Mouse (Mus musculus): ENCODE measurements around the gene Thbs2.

Gene Thbs2

DNA sequence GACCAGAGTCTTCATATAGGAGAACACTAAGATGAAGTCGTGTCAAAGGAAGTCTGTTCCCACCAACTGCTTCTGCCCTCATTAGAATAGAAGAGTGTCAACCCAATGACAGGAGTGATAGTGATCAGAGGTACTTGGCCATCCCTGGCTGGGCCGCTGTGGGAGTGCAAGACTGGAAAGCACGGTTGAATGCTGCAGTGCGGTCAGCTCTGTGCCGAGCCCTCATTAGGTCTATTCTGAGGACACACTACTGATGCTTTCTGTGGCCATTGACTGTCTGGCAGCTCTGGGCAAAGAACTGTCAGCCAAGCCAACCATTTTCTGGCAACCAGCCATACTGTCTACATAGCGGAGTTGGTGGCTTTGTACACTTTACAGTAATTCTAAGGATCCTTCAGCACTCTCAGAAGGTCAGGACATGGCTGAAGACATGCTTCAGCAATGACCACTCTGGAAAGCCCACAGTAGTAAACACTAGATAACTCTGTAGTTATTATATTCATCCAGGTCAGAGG is 2.3 kb upstream of the Thbs2 start:
- no peak for DNase-seq (ENCODE audit: low read depth, low spot score)

DNA sequence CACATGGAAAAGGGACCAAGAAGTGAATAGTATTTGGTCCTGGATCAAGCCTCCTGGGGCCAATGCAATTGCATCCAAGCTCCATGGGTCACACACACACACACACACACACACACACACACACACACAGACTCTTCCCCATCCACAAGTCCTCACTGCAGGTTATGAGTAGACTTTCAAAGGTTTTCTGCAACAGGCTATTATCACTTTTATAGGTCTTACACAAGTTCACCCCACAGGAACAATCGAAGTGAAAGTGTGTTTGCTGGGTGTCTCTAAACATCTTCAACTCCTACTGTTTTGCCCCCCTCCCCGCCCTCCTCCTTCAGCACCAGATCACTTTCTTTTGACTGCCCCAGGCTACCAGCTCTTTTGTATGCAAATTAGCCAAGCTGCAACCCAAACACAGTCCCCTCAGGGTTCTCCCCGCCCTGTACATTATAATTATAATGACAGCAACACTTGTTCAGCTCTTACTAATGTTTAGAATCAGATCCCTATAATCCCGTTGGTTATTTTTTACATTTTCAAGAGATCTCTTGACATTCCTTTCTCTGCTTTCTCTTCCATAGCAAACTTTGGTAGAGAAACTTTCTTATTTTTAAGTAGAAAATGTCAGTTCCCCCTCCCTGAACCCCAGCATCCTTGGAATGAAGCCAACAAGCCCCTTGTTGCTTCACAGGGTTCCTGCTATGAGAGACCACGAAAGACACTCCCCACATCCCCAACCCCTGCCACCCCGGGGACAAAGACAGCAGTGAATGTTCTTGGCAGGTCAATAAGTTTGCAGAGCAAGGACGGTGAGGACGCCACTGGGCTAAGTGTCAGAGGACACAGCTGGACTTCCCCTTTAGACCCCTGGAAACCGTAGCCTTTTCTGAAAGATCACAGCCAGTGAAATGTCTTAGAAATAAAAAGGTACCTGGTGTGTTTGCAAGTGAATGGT is 714 bp downstream of the Thbs2 start:
- no peak for DNase-seq (ENCODE audit: low read depth, low spot score)

DNA sequence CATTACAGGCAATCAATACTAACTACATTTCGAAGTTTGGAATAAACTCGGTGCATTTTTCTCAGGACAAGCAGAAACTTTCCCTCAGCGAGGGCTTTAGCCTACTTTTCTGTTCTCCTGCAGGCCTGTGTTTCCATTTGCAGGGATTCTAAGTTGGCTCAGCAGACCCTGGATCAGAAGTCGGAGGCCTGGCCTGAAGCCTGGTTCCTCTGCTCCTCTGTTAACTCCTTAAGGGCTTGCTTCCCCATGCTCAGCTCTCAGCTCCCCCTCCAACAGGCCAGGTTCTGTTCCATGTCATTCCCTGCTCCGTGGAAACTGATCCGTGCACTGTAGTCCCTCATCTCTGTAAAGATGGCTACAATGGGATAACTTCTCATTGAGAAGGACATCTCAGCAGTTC is 2.1 kb downstream of the Thbs2 start:
- DNase-seq (ENCODE audit: low read depth, low spot score), result no peak

DNA sequence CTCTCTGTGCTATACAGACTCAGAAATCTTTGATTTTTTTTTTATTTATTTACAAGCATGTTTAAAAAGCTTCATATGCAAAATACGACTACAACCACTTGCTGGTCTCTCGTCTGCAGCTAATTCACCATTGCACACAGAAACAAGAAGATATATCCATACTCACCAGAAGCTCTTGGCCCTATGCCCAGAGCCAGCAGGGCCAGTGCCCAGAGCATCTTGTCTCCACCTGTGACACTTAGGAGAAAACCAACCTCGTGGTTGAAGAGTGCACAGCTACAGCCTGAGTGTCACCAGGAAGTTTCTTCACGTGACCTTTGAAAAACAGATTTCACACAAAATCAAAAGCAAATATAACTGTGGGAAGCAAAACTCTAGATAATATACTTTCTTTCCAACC is 2.8 kb downstream of the Thbs2 start:
- DNase-seq (ENCODE audit: low read depth, low spot score), result no peak

DNA sequence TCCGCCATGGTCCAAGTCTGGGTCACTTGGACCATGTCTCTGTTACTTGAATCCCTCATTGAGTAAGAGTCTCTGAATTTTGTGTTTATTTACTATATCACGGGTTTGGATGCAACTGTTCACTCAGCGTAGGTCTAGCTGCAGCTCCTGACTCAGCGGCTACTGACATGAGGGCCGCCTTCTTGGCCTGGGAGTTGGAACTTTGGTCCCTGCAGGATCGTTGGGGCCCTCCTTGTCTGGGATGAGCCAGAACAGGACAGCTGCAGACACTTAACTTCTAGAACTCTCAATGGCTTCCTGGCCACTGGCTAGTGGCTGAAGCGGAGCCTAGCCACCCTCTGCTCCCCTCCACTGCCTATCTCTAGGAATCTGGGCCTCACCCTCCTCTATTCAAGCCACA is 11.2 kb downstream of the Thbs2 start:
- peak; percentile 64 for DNase-seq (ENCODE audit: low read depth, low spot score)

DNA sequence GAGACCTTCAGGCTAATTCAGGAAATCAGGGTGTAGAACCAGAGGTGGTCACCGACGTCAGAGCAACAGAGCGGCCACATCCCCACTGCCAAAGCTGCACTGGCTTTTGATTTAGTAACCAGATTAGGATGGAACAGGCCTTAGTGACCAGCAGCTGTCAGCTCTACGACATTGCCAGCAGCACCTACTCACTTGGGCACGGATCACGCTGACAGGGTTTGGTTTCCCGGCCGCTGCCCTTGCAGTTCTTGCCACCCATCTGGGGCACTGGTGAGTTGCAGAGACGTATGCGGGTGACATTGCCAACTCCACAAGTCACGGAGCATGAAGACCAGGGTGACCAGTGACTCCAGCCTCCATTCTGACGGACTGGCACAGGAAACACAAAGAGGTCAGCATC is 13.0 kb downstream of the Thbs2 start:
- peak; percentile 81 for DNase-seq (ENCODE audit: low read depth, low spot score)

DNA sequence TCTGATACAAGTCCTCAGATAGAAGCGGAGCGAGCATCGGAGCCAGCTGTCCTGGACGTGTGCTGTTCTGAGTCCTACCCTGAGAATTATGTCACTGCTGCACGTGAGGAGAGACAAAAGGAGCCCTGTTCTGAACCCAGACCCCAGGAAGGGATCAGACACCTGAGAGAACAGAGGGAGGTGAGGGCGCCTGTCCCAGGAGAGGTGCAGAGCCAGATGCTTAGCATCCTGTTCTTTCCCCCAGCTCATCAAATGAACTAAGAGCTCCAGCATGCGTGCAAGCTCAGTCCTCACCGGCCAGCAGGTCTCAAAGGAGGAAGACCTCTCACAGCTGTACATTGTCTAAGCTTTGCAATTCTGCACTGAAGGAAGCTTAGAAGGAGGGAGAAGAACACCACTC is 16.8 kb downstream of the Thbs2 start:
- DNase-seq (ENCODE audit: low read depth, low spot score), result no peak

DNA sequence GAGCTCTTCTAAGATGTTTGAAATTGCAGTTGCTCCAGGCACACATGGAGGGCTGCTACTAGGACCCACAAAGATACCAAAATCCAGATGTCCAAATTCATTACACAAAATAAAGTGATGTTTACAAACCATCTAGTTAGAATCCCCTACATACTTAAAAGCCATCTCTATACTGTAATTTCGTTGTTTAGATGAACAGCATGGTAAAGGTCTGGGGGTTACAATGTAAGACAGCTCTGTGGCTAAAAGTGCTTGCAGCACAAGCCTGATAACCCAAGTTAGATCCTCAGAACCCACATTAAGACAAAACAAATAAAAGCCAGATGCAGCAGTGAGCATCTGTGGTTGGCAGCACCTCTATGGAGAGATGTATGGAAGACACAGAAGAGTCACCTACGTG is 18.5 kb downstream of the Thbs2 start:
- no peak for DNase-seq (ENCODE audit: low read depth, low spot score)

DNA sequence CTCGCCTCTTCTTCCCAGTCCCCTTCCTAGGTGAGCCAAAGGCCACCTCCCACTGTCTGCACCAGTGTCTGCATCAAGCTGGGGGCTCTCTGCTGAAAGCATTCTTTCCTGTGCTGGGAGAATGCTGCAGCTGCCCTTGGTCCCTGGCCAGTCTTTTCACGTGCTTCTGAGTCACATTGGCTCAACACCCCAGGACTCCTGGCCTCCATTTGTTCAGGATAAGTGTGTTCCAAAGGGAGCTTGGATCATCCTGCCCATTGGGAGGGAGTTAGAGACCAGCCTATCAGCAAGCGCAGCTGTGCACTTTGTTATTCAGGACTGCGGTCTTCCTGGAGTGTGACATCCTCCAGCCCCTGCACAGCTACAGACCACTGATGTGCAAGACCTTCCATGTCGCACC is 21.6 kb downstream of the Thbs2 start:
- peak; percentile 80 for DNase-seq (ENCODE audit: low read depth, low spot score)

DNA sequence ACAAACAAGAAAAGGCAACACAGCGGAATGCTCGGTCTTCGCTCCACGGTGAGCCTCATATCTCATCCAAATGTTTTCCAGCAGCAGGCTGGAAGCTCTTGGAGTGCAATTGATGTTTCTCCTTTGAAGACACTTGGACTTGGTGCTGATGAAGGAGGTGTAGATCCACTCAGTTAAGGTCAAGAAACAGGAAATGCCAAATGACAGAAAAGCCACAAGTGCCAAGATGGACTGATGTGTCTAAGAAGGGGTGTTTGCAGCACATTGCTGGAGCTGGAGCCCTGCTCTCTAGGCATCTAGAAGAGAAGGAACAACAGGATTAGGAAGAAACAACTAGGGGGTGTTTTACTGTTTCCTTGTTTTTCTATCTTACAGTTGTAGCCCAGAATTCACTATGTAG is 26.8 kb downstream of the Thbs2 start:
- DNase-seq (ENCODE audit: low read depth, low spot score), result no peak

DNA sequence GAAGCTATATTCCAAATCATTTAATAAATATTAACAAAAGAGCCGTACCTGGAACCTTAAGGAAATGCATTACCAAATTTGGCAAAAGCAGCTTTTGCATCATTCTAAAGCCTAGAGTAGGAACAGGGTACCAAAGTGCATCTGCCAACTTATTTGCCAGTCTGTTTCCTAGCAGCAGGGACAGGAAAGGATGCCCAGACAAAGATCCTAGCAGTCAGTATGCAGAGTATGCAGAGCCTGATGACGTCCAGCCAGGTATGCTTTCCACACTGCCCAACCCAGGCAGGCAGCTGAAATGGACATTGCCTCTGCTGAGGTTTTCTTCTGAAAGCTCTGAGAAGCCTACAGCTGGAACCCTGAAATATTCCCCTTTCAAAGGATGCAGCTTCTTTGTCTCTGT is 27.6 kb downstream of the Thbs2 start:
- no peak for DNase-seq (ENCODE audit: low read depth, low spot score)

DNA sequence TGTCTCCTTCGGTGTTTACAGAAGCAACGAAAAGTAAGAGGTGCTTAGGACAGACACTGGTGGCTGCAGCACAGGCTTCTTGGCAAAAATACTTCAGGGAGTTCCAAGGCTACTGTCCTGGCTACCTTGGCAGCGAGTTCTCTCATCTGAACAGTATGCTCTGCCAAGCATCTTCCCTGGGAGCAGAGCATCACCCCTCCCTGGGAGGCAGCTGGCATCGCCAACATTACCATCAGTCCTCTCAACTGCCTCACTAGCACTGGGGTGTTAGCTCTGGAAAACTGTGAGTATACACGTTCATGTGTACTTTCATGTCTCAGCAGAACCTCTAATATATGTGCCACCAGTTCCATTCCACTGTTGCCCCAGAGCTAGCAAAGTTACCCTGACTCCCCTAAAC is 30.7 kb downstream of the Thbs2 start:
- DNase-seq (ENCODE audit: low read depth, low spot score), result no peak

DNA sequence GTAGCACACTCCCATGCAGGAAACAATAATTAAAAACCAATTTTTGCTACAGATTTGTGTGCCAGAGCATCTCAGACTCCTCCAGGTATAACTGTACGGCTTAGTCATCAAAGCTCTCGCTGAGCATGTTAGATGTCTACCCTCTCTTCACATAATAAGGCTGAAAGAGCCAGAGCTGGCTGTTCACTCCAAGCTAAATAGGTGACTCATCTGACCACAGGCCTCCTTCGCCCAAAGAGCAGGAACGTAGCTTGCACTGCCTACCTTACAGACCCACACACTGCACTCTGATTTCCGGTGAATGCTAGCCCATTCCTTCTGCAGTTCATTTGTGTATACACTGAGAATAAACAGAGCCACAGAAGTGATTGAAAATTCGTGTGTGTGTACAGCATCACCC is 31.6 kb downstream of the Thbs2 start:
- DNase-seq (ENCODE audit: low read depth, low spot score), result no peak

DNA sequence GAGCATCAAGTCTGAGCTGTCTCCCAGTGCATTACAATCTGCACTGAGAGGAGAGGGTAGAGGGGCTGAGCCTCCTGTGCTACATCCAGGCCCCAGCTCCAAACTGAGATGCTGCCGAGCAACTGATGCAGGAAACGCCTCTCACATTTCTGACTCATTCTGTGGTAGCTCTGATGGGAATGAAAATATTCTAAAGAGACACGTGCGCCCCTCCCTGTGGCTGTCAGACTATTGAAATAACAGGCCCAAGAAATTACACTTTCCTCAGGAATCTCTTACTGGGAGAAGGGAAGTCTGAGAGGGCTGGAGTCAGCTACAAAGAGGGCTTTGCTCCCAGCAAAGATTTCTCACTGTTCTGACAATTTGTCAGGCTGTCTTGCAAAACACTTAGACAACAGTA is 34.3 kb downstream of the Thbs2 start:
- no peak for DNase-seq (ENCODE audit: low read depth, low spot score)

DNA sequence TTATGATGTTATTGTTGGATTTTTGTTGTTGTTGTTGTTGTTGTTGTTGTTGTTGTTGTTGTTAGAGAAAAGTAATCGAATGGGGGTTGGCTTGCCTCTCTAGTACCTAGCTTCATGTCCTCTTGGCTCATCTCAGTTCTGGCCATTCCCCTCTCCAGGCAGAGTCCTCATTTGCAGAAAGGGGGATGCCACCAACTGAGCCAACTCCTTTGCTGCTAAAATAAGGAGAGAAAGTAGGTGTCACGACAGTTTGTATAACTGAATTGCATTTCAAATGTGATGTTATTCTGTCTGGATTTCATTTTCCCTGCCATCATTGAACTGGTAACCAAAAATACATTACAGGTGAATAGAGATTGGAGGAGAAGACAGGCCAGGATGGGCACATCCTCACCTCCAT is 35.9 kb downstream of the Thbs2 start:
- no peak for DNase-seq (ENCODE audit: low read depth, low spot score)

DNA sequence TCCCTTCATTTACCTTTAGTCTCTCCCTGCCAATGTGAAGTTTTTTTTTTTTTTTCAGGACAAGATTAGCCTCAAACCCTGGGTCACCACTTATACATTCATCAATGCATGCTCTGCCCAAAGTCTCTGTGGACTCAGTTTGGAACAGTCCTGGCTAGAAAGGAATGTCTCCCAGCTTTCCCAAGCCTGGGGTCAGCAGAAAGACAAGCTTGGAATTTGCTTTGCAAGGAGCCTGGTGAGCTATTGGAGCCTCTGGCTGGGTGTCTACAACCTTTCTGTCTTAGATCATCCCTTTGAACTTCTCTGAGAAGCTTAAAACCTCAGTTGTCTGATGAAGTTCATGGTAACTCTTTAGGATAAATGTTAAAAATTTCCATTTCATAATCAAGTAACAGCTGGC is 36.9 kb downstream of the Thbs2 start:
- DNase-seq (ENCODE audit: low read depth, low spot score), result no peak

DNA sequence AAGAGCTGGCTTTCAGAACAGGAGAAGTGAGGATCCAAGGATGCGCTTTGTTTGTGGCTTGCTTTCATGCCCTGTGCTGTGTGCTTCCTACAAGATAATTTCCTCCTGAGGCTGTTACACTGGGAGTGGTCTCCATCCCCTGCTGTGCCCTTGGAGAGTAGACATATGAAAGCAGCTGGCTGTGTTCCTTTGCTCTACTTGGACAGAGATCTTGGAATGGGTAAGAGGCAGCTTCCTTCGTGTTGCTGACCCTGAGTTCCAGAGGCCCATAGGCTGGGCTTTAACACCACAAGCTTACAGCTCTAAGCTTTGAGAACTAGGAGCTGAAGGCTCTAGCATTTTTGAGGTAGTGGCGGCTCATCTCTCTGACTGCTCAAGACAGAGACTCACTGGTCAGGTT is 39.1 kb downstream of the Thbs2 start:
- no peak for DNase-seq (ENCODE audit: low read depth, low spot score)

DNA sequence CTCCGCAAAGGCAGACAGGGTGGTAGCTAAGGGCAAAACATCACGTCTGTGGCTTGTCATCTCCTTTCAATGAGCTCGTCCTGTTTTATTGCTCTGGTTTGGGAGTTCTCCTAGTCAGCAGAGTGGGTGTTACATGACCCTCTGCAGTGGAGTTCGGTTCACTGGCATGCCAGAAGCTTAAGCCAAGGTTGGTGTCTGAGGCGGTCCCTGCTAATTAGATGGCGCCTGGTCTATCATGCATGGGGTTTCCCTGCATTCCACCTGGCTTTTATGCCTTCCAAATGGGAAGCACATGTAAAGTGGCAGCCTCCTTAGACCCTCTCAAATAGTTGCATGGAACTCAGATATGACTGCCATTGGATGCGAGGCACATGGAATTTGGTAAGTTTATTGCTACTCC is 42.0 kb downstream of the Thbs2 start:
- no peak for DNase-seq (ENCODE audit: low read depth, low spot score)

DNA sequence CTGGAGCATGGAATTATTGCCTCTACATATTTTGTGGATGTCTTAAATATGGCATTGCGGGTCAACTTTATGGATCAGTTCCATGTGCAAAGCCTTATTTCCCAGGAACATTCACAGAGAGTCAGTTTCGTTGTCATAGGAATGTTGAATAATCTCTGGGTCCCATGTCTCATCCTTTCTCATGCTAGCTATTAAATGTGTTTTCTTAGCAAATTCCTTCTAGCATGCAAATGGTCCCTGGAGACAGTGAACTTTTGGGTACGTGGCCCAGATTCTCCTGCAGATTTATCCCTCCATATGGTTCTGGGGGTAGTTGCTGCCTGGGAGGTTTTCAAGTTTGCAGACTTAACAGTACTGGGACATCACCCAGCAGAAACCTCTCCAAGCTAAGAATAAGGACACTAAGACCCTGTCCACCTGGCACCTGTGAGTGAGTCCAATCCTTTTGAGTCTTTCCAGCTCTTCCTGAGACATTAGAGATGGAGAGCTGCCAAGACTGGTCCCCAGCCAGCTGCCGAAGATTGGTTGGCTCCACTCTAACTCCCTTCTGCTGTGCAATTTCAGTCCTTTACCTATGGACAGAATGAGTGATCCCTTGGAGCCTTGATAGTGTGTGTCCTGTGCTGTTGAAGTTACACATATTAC is 45.9 kb downstream of the Thbs2 start:
- DNase-seq (ENCODE audit: low read depth, low spot score), result no peak

DNA sequence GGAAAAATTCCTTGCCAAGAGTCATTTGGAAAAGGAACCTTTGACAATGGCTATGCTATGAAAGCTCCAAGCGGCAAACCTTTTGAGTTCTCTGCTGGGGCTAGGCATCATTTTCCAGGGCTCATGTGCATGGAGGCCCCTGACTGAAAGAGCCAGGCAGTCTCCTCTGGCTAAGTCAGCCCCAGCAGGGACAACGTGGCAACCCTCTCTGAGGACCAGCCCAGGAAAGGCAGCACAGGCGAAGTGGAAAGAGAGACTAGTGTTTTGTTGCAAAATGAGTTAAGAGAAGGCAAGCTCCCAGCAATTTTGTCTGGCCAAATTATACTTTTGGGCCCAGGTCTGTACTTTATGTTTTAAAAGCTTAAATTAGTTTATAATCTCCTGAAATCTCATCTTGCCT is 50.0 kb downstream of the Thbs2 start:
- no peak for DNase-seq (ENCODE audit: low read depth, low spot score)

DNA sequence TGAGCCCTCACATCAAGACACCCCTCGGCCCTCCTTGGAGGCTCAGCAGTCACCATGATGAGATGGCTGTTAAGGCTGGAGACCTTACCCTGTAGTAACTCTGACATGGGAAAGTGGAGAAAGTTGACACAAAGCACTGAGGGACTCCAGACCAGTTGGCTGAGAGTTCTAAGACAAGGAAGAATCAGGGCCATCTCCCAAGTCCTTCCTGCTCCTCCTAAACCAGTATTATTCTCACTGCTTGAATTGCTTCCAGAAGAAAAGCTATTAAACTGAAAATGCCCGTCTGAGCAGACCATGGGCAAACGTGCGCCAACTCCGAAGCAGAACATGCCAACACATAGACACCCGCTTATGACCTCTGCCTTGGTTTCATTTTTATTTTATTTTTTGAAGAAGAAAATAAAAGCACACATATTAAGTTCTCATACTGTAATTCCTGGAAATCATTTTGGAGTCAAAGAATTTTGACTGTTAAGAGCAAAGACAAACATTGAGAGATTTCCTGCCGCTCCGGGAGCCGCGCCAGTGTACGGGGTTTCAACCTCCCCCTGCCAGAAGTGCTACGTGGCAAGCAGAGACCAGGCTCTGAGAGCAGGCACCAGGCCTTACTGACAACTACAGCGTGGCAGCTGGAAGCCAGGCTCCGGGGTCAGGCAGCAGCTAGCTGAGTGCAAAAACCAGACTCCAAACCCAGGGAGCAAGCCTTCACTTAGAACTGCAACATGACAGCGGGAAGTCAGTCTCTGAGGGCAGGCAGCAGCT is 53.5 kb downstream of the Thbs2 start:
- DNase-seq (ENCODE audit: low read depth, low spot score), result peak; percentile 48

Measured in skeletal muscle tissue, adult 2 months (tissue).